Mouse (Mus musculus) thymus, adult 2 months (tissue): ENCODE measurements around the gene Slc12a3. TPM values are rescaled to one million over a fixed set of nuclear protein-coding genes. Genes with fewer than 3 reads are reported as not detected.

Experiments used
- DNase-seq: peaks from one replicate; pipeline ENCODE4 v3.0.0; 2021
- H3K27ac ChIP-seq: fragments of 200-500 bp; 2 replicates; pipeline ENCODE4 v1.5.1; 2012; ENCODE audit warnings: low read length, control low read depth; ENCODE audit not compliant: control insufficient read depth, insufficient read depth
- H3K27me3 ChIP-seq: fragments of 200-500 bp; 2 replicates; pipeline ENCODE4 v1.6.1; 2012; ENCODE audit warnings: mild to moderate bottlenecking, low read length, moderate library complexity, mixed read lengths; ENCODE audit not compliant: control insufficient read depth, insufficient read depth
- H3K36me3 ChIP-seq: fragments of 200-500 bp; 2 replicates; pipeline ENCODE4 v1.6.1; 2012; ENCODE audit warnings: mild to moderate bottlenecking, low read length, moderate library complexity; ENCODE audit not compliant: control insufficient read depth, insufficient read depth
- H3K4me1 ChIP-seq: fragments of 200-500 bp; replicated peaks from 2 replicates; pipeline ENCODE4 v1.6.1; 2012; ENCODE audit warnings: low read length; ENCODE audit not compliant: control insufficient read depth, insufficient read depth
- H3K4me3 ChIP-seq: fragments of 200-500 bp; 2 replicates; pipeline ENCODE4 v1.5.1; 2012; ENCODE audit warnings: mild to moderate bottlenecking, low read length, control low read depth, moderate library complexity; ENCODE audit not compliant: control insufficient read depth, insufficient read depth
- CTCF ChIP-seq: fragments of 200-500 bp; IDR thresholded peaks from 2 replicates; pipeline ENCODE4 v1.5.1; 2012; ENCODE audit warnings: mild to moderate bottlenecking, control low read depth, low read length, moderate library complexity, borderline replicate concordance; ENCODE audit not compliant: control insufficient read depth, poor library complexity, insufficient read depth; ENCODE audit errors: extremely low read depth
- POLR2A ChIP-seq: fragments of 200-500 bp; IDR thresholded peaks from 2 replicates; pipeline ENCODE4 v1.6.1; 2012; ENCODE audit warnings: mild to moderate bottlenecking, low read length, control low read depth, moderate library complexity; ENCODE audit not compliant: control insufficient read depth, poor library complexity, insufficient read depth; ENCODE audit errors: extremely low read depth
- whole genome bisulfite sequencing: fragments of 180-500 bp; shearing (Covaris S2); methylation state at CpG from one replicate; pipeline ENCODE4 v1.1.7; 2018; 5-methylcytosine and 5-hydroxymethylcytosine counted together
- polyA plus RNA-seq: library from polyadenylated mRNA; depleted of rRNA; stranded (reverse); fragments of >200 nt; gene quantifications from 2 replicates; pipeline ENCODE4 v1.2.3, GENCODE M21; 2012; rRNA removed

Slc12a3 gene
- polyA plus RNA-seq, 1 experiment = 1.3 TPM

DNA sequence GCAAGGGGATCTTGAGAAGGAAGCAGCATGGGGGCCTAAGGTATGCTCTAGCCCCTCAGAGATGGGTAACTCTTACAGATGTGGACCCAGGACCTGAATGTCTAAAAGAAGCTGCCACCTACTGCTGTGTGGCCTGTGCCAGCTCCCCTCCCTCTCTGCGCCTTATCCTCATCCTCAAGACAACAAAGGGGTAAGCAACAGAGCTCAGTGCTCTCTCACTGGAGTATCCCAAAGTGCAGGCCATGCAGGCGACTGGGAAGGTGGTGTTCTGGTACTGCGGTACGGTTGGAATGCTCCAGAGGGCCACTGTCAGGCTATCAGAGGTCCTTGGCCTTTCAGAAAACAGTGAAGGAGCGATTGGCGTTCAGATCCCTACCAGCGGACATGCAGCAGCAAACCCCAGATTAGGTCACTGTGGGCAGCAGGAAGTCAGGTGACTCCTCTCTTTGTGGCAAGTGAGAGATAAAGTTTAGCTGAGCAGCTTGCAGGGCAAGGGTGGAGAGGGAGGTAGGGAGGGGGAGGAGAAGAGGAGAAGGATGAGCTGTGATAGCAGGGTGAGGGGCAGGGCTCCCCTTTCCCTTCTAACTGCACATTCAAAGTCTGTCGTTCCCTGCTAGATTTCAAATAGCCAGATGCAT lies 79.6 kb downstream of the Slc12a3 start:
- Histone ChIP-seq H3K4me1 (peaks cover 38% of the 10 kb centered on the region), H3K36me3 (no peaks in the 10 kb centered on the region), H3K27ac (no peak overlapping the region), H3K27me3 (no peaks in the 10 kb centered on the region), H3K4me3 (no peak overlapping the region)
- no peak for TF ChIP-seq CTCF
- no peak for TF ChIP-seq POLR2A
- WGBS = 46% methylated on average over 8 of the region's 8 CpGs
- no peak for DNase-seq

DNA sequence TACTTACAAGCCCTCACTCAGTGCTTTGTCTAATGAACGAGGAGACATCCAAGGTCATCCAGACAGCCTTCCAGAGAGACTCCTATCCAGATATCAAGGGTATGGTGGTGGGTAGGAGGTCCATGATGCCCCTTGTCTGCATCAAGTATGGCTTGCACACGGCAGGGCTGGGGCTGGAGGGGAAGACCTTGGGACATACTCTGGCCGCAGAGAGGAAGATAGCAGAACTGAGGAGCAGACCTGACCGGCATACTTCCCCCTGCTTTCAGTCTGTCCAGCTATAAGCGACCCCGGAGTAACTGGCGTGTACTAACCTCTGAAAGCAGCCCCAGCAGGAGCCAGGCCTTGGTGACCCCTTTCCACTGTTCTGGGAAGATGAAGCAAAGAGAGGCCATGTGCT lies 80.5 kb downstream of the Slc12a3 start:
- WGBS = 91% methylated on average over 7 of the region's 7 CpGs
- TF ChIP-seq CTCF (no peak), POLR2A (no peak)
- no peaks in the 10 kb centered on the region for H3K27me3 ChIP-seq
- no peak overlapping the region for H3K4me3 ChIP-seq
- peaks cover 46% of the 10 kb centered on the region for H3K4me1 ChIP-seq
- DNase-seq = no peak
- no peaks in the 10 kb centered on the region for H3K36me3 ChIP-seq
- no peak overlapping the region for H3K27ac ChIP-seq

DNA sequence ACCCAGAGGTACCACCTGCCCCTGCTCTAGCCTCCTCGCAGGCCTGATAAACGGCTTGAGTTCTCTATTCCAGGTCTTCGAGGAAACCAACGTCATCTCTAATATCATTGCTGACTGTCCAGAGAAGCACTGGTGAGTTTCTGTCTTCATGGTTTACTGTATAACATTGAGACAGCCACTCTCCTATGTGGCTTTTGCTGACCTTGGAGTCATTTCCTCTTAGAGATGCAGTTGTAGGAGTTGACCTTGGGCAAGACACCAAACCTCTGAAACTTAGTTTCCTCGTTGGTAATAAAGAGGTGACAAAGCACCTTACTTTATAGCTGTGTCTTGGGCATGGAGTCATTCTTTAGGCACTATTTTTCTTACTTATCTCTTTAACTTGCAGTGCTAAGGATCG lies 83.5 kb downstream of the Slc12a3 start:
- TF ChIP-seq CTCF (no peak), POLR2A (no peak)
- Histone ChIP-seq H3K36me3 (no peaks in the 10 kb centered on the region), H3K4me1 (peaks cover 59% of the 10 kb centered on the region), H3K27me3 (no peaks in the 10 kb centered on the region), H3K4me3 (no peak overlapping the region), H3K27ac (no peak overlapping the region)
- DNase-seq = no peak
- 62% methylated on average over 6 of the region's 6 CpGs for WGBS

DNA sequence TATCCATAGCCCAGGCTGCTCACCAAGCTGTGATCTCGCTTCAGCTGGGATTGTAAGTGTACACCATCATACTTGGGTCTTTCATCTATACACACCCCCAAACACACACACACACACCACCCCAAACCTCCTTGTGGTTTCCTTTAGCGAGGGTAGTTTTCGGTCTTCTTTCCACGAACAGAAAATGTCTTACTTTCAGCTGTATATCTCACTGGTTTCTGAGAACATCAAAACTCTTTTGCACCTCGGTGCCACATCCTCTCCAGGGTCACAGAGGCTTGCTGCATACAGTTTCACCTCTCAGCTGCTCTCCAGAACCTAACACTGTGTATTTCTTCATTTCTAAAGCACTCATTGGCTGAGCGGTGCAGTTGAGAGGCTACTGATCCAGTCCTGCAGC lies 84.5 kb downstream of the Slc12a3 start:
- TF ChIP-seq CTCF (no peak), POLR2A (no peak)
- H3K4me3 ChIP-seq = no peak overlapping the region
- WGBS = 3% methylated on average over 6 of the region's 6 CpGs
- H3K27me3 ChIP-seq = no peaks in the 10 kb centered on the region
- peak; percentile 69 for DNase-seq
- H3K4me1 ChIP-seq = peaks cover 64% of the 10 kb centered on the region
- no peaks in the 10 kb centered on the region for H3K36me3 ChIP-seq
- H3K27ac ChIP-seq = peak overlapping the region; percentile 100

DNA sequence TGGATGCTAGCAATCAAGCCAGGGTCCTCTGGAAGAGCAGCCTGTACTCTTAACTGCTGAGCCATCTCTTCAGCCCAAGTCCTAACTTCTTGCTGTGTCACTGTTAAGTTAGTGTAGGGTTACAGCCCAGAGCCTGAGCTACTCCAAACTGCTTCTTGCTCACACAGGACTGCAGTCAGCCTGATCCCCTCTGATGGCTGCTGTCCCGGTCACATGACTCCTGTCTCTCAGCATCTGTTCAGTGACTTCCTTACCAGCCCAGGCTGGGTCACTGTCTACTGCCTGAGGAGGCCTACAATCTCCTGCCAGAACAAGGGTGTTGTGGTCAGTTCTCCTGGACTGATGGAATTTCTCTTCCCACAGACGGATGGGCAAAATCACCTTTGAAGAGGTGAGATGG lies 86.2 kb downstream of the Slc12a3 start:
- Histone ChIP-seq H3K27ac (peak overlapping the region; percentile 58), H3K27me3 (no peaks in the 10 kb centered on the region), H3K36me3 (no peaks in the 10 kb centered on the region), H3K4me3 (no peak overlapping the region), H3K4me1 (peaks cover 60% of the 10 kb centered on the region)
- TF ChIP-seq CTCF (no peak), POLR2A (no peak)
- peak; percentile 35 for DNase-seq
- WGBS = 44% methylated on average over 2 of the region's 2 CpGs

Other genes starting within 250 kb of the Slc12a3 start
- 7.5 and 13.0 TPM in 2 replicates for gene Bbs2, start 230.3 kb upstream of the Slc12a3 start, polyA plus RNA-seq
- 6.5 and 12.1 TPM in 2 replicates for gene Mt4, start 192.0 kb upstream of the Slc12a3 start, polyA plus RNA-seq
- 0.96 and 1.9 TPM in 2 replicates for gene Mt3, start 176.6 kb upstream of the Slc12a3 start, polyA plus RNA-seq
- 16.2 and 21.0 TPM in 2 replicates for gene Mt2, start 156.5 kb upstream of the Slc12a3 start, polyA plus RNA-seq
- 155 and 260 TPM in 2 replicates for gene Mt1, start 150.1 kb upstream of the Slc12a3 start, polyA plus RNA-seq
- 28.1 and 28.2 TPM in 2 replicates for gene Nup93, start 114.6 kb upstream of the Slc12a3 start, polyA plus RNA-seq
- gene Herpud1, start 57.2 kb downstream of the Slc12a3 start, polyA plus RNA-seq = 198 and 218 TPM in 2 replicates
- 56.8 and 57.5 TPM in 2 replicates for gene Nlrc5, start 105.2 kb downstream of the Slc12a3 start, polyA plus RNA-seq
- 28.1 and 35.3 TPM in 2 replicates for gene Cpne2, start 203.8 kb downstream of the Slc12a3 start, polyA plus RNA-seq